Mouse (Mus musculus): Measurements from ENCODE around the gene P4hb. TPM values are rescaled to one million over a fixed set of nuclear protein-coding genes. Genes with fewer than 3 reads are reported as not detected.

P4hb gene
- polyA plus RNA-seq, 1 experiment from 2014 or later, result 838 TPM

DNA sequence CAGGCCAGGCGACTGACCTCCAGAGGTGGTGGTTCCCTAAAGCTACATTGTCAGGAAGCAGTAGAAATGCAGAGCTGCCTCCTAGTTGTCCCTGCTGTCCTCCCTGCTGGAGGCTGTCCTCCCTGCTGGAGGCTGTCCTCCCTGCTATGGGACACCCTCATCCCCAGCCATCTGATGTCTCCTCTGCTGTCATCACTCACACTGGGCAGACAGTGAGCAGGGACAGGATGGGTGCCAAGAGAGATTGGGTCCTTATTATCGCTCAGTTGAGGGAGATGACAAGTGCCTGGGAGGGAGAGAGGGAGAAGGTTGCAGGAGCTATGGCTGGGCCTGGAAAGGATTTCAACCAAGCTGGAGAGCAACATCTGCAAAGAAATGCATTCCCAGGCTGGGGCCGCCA is 37.9 kb downstream of the P4hb start:
- Histone ChIP-seq H3K27ac (replicated peaks) (no peak overlapping the region), H3K9ac (no peak overlapping the region), H3K4me3 (replicated peaks) (no peak overlapping the region), H3K4me2 (replicated peaks) (no peak overlapping the region), H3K9me3 (replicated peaks) (no peaks in the 10 kb centered on the region), H3K36me3 (no peaks in the 10 kb centered on the region), H3K27me3 (peaks cover 38% of the 10 kb centered on the region), H3K4me1 (peaks cover 30% of the 10 kb centered on the region)
- no peak for ATAC-seq (ENCODE audit: insufficient number of reproducible peaks, low FRiP score, low TSS enrichment, low read depth)
- 70% methylated on average over 3 of the region's 3 CpGs for WGBS

DNA sequence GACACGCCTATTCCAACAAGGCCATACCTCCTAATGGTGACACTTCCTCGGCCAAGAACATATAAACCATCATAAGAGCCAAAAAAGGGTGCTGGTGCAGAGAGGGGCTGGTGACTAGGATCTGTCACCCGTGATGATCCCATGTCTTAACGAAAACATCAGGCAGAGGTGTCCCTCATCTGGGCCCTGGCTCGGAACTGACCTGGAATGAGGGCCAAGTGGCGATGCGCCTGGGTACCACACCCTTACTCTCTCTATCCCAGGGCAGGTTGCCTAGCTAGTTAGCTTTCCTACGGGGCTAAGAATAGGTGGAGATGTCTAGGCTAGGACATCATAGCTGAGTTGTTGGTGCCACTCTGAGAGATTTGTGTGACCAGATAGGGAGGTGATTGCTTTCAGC is 39.0 kb downstream of the P4hb start:
- H3K36me3 ChIP-seq, result no peaks in the 10 kb centered on the region
- H3K4me1 ChIP-seq, result peaks cover 20% of the 10 kb centered on the region
- H3K4me2 ChIP-seq (replicated peaks), result no peak overlapping the region
- peaks cover 49% of the 10 kb centered on the region for H3K27me3 ChIP-seq
- H3K9ac ChIP-seq, result no peak overlapping the region
- H3K4me3 ChIP-seq (replicated peaks), result no peak overlapping the region
- H3K9me3 ChIP-seq (replicated peaks), result no peaks in the 10 kb centered on the region
- 83% methylated on average over 8 of the region's 8 CpGs for WGBS
- ATAC-seq (ENCODE audit: insufficient number of reproducible peaks, low FRiP score, low TSS enrichment, low read depth), result no peak
- H3K27ac ChIP-seq (replicated peaks), result no peak overlapping the region

DNA sequence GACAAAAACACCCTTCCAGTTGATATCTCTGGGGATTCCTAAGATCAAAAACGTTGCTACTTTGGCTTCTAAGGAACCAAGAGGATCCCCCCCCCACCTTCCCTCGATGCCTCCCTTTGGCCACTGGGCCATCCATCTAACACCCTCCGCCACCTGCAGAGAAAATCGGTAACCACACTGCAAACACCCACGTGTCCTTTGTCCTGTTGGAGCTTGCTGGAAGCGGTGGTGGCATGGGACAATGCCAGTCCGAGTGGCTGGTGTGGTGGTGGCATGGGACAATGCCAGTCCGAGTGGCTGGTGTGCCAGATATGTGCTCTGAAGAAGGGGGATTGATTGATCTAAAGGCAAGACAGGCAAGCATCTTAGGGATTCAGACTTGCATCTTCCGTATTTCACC is 41.4 kb downstream of the P4hb start:
- Histone ChIP-seq H3K9ac (no peak overlapping the region), H3K27me3 (peaks cover 66% of the 10 kb centered on the region), H3K4me3 (replicated peaks) (no peak overlapping the region), H3K36me3 (no peaks in the 10 kb centered on the region), H3K4me2 (replicated peaks) (no peak overlapping the region), H3K4me1 (peaks cover 11% of the 10 kb centered on the region), H3K27ac (replicated peaks) (no peak overlapping the region), H3K9me3 (replicated peaks) (no peaks in the 10 kb centered on the region)
- no peak for ATAC-seq (ENCODE audit: insufficient number of reproducible peaks, low FRiP score, low TSS enrichment, low read depth)
- WGBS, result 32% methylated on average over 9 of the region's 9 CpGs

DNA sequence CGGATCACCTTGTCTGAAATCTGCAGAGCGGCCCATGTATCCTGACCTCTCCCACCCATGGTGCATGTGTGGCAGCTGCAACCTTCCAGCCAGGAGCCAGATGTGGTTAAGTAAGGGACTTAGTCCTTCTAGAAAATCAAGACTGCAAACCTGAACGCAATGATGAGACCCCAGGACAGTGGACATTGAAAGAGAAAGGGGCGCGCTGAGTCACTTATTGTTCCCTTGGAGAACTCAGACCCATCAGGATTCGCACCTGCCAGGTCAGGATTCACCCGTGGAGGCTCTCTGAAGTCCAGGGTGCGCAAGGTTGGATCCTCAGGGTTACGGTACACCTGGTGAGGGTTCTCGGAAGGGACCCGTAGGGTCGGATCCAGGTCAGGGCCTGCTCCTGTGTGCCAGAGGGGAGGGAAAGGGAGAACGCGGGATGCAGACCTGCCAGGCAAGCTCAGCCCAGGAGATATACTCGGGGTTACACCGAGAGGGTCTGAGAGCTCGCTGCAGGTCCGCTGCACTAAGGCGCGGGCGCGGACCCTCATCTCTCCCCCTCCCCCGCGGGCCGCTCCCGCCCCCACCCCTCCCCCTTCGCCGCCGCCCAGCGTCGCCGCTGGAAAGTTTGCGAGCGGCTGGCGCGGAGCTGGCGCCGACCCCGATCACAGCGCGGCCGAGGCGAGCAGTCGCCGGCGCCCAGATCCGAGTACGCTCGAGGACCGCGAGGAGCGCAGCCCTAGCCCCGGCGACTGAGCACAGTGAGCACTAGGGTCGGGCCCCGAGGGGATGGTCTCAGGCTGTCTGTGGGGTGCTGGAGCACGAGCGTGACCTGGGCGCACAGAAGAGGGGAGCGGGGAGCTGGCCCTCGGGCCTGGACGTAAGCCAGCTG is 42.7 kb downstream of the P4hb start, which contains the start of gene Gcgr:
Gene Gcgr, plus strand, starts transcription at position 615 of the 880 bp plus-strand sequence.
- no peaks in the 10 kb centered on the region for H3K36me3 ChIP-seq
- no peaks in the 10 kb centered on the region for H3K9me3 ChIP-seq (replicated peaks)
- H3K9ac ChIP-seq, result peak within 1 kb of the TSS; percentile 28; the same call in 1 of the 2 replicates
- WGBS, result 7% methylated on average over 55 of the region's 62 CpGs
- peak within 1 kb of the TSS; percentile 84 for H3K4me2 ChIP-seq (replicated peaks)
- peak within 1 kb of the TSS; percentile 46 for H3K4me3 ChIP-seq (replicated peaks)
- H3K27me3 ChIP-seq, result peaks cover 66% of the 10 kb centered on the region
- H3K27ac ChIP-seq (replicated peaks), result no peak within 1 kb of the TSS
- ATAC-seq (ENCODE audit: insufficient number of reproducible peaks, low FRiP score, low TSS enrichment, low read depth), result peak; percentile 53; the same call in 1 of the 2 replicates
- peaks cover 11% of the 10 kb centered on the region for H3K4me1 ChIP-seq

DNA sequence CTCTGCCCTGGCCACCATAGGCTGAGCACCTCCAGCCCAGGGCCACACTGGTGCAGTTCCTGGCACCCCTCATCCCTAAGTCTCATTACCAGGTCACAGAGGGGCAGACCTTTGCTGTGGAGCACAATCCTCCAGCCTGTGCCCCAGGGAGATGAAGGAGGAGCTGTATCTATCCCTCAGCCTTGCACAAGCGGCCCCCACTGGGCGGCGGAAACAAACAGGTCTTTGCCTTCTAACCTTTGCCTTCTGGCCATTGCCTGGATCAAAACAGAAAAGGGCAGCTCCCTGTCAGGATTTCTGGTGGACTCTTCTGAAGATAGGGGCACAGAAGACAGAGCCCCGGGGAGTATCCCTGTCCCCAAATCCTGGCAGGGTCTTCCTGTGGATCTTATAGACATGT is 44.1 kb downstream of the P4hb start:
- ATAC-seq (ENCODE audit: insufficient number of reproducible peaks, low FRiP score, low TSS enrichment, low read depth), result no peak
- Histone ChIP-seq H3K27me3 (peaks cover 64% of the 10 kb centered on the region), H3K27ac (replicated peaks) (no peak overlapping the region), H3K9me3 (replicated peaks) (no peaks in the 10 kb centered on the region), H3K9ac (no peak overlapping the region), H3K4me1 (peaks cover 11% of the 10 kb centered on the region), H3K4me3 (replicated peaks) (no peak overlapping the region), H3K4me2 (replicated peaks) (no peak overlapping the region), H3K36me3 (no peaks in the 10 kb centered on the region)
- 41% methylated on average over 4 of the region's 4 CpGs for WGBS

DNA sequence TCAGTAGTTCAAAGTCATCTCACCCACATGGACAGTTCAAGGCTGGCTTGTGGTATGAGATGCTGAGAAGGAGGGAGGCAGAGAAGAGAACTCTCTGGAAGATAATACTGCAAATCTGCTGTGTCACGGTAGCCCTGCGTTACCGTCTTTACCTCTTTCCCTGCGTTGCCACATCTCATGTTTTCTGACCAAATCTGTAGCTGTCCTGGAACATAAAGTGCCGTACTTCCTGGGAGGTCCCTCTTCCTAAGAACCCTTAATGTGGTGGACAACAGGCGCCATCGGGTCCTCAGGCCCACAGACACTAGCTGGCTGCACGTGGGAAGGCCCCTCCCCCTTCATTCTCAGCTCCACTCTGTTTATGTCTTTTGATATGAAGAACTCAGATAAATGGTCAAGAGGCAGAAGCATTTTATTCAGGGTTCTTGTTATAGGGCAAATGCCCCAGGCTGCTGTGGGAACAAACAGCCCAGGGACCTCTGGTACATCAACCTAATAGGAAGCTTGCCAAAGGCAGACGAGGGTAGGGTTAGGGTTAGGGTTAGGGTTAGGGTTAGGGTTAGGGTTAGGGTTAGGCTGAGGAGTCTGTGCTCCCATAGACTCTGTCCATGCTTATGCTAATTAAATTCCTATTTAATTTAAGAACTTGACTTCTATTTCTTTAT is 45.2 kb downstream of the P4hb start:
- WGBS, result 73% methylated on average over 9 of the region's 9 CpGs
- Histone ChIP-seq H3K36me3 (no peaks in the 10 kb centered on the region), H3K4me2 (replicated peaks) (no peak overlapping the region), H3K27me3 (peaks cover 55% of the 10 kb centered on the region), H3K4me1 (peaks cover 11% of the 10 kb centered on the region), H3K9me3 (replicated peaks) (no peaks in the 10 kb centered on the region), H3K27ac (replicated peaks) (no peak overlapping the region), H3K9ac (no peak overlapping the region), H3K4me3 (replicated peaks) (no peak overlapping the region)
- ATAC-seq (ENCODE audit: insufficient number of reproducible peaks, low FRiP score, low TSS enrichment, low read depth), result no peak

DNA sequence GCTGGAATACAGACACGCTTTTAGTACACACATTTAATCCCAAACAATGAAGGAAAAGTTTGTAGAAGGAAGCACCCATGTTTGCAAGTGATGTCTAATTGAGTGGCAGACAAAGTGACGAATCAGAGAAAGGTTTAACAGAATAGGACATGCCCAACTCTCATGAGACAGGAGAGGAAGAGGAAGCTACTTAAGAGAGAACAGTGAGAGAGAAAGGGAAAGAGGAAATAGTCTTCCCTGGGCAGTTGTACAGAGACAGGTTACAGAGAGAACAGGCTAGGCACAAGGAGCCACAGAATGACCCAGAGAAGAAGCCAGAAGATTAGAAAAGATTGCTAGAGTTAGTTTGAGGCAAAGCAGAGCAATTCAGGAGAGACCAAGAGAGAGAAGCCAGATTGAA is 47.1 kb downstream of the P4hb start:
- no peak overlapping the region for H3K4me3 ChIP-seq (replicated peaks)
- no peak overlapping the region for H3K9ac ChIP-seq
- H3K27ac ChIP-seq (replicated peaks), result no peak overlapping the region
- 77% methylated on average over 2 of the region's 2 CpGs for WGBS
- no peaks in the 10 kb centered on the region for H3K36me3 ChIP-seq
- ATAC-seq (ENCODE audit: insufficient number of reproducible peaks, low FRiP score, low TSS enrichment, low read depth), result no peak
- H3K9me3 ChIP-seq (replicated peaks), result no peaks in the 10 kb centered on the region
- peaks cover 36% of the 10 kb centered on the region for H3K27me3 ChIP-seq
- peaks cover 9% of the 10 kb centered on the region for H3K4me1 ChIP-seq
- H3K4me2 ChIP-seq (replicated peaks), result no peak overlapping the region

DNA sequence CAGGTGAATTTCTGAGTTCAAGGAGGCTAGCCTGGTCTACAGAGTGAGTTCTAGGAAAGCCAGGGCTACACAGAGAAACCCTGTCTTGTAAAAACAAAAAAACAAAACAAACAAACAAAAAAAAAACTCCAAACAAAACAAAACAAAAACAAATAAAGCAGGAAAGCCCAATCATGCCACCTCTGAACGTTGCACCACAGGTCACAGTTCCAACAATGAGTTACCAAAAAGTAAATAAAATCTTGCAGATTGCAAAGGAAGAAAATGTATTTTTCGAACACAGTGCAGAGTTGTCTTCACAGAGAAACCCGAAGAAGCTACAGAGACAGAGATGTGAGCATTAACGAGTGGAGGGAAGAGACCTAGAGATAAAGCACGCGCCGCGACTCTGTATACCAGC is 50.5 kb downstream of the P4hb start:
- Histone ChIP-seq H3K4me1 (peaks cover 16% of the 10 kb centered on the region; the same call in 1 of the 2 replicates), H3K9ac (no peak overlapping the region), H3K27me3 (peaks cover 3% of the 10 kb centered on the region; the same call in 1 of the 2 replicates), H3K4me3 (replicated peaks) (no peak overlapping the region), H3K9me3 (replicated peaks) (no peaks in the 10 kb centered on the region), H3K27ac (replicated peaks) (no peak overlapping the region), H3K36me3 (no peaks in the 10 kb centered on the region), H3K4me2 (replicated peaks) (no peak overlapping the region)
- WGBS, result 89% methylated on average over 8 of the region's 8 CpGs
- no peak for ATAC-seq (ENCODE audit: insufficient number of reproducible peaks, low FRiP score, low TSS enrichment, low read depth)

DNA sequence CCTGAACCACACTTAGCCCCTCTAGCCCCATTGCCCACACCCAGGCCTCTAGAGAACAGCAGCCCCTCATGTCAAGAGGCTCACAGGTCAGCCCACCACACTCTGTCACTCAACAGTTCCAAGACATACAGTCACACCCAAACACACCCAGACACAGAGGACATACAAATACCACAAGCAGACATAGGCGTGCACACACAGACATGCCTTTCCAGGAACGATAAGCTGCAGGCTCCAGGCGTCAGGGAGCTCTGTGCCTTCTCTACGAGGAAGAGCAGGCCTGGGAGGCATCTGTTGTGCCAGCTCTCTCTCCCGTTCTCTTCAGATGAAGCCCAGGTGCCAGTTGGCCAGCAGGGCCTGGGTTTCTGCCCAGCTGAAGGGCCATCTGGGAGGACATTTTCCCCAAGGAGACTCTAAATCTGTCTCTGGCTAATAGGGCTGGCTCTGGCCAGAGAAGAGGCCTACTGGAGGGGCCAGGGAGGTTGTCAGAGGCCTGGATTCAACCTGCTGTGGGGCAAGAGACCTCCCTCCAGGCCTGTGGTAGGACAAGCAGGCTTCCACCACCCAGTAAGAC is 52.0 kb downstream of the P4hb start:
- Histone ChIP-seq H3K9ac (no peak overlapping the region), H3K4me2 (replicated peaks) (no peak overlapping the region), H3K27me3 (no peaks in the 10 kb centered on the region)

DNA sequence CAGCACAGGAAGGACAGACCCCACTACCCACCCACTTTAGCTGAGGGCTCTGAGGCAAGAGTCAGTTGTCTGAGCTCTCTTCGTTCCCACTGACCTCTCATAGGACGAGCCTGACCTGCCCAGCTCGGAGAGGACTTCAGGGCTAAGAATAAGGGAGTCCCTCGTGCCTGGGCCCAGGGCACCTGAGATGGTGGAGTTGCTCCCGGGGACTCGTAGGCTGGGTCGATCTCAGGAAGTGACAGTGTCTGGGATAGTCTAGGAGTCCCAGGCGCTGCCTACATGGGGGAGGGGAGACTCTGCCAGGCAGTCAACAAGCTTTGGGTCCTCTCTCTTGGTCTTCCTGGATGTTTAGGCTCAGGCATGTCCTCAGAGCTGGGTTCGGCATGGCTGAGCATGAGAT is 52.6 kb downstream of the P4hb start:
- Histone ChIP-seq H3K9ac (no peak overlapping the region), H3K4me3 (replicated peaks) (no peak overlapping the region), H3K27ac (replicated peaks) (no peak overlapping the region), H3K4me2 (replicated peaks) (no peak overlapping the region), H3K4me1 (peaks cover 16% of the 10 kb centered on the region; the same call in 1 of the 2 replicates), H3K27me3 (no peaks in the 10 kb centered on the region), H3K36me3 (no peaks in the 10 kb centered on the region), H3K9me3 (replicated peaks) (no peaks in the 10 kb centered on the region)
- ATAC-seq (ENCODE audit: insufficient number of reproducible peaks, low FRiP score, low TSS enrichment, low read depth), result no peak
- WGBS, result 64% methylated on average over 9 of the region's 9 CpGs

More for the DNA sequence above, 52.0 kb downstream of the P4hb start:
- WGBS, result 51% methylated on average over 5 of the region's 5 CpGs
- no peak for ATAC-seq (ENCODE audit: insufficient number of reproducible peaks, low FRiP score, low TSS enrichment, low read depth)
- H3K9me3 ChIP-seq (replicated peaks), result no peaks in the 10 kb centered on the region
- peaks cover 16% of the 10 kb centered on the region; the same call in 1 of the 2 replicates for H3K4me1 ChIP-seq
- no peak overlapping the region for H3K27ac ChIP-seq (replicated peaks)
- no peak overlapping the region for H3K4me3 ChIP-seq (replicated peaks)
- H3K36me3 ChIP-seq, result no peaks in the 10 kb centered on the region

DNA sequence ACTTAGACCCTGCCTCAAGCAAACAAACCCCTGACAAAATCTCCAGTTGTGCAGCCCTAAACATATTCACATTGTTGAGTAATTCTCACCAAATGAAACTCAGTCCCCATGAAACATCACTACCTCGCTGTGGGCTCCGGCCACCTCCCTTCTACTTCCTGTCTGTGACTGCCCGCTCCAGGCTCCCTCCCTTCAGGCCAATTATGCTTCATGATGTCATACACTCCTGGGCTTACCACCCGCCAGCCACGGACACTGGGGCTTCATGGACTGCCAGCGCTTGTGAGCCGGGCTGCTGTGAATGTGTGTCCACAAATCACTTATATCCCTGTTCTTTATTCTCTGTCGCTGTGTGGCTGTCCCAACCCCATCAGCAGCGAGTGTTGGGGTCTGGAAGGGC is 53.3 kb downstream of the P4hb start:
- no peak overlapping the region for H3K27ac ChIP-seq (replicated peaks)
- no peak overlapping the region for H3K9ac ChIP-seq

More for the DNA sequence above, 53.3 kb downstream of the P4hb start:
- H3K36me3 ChIP-seq, result no peaks in the 10 kb centered on the region
- H3K4me2 ChIP-seq (replicated peaks), result no peak overlapping the region
- H3K27me3 ChIP-seq, result no peaks in the 10 kb centered on the region
- H3K4me3 ChIP-seq (replicated peaks), result no peak overlapping the region
- ATAC-seq (ENCODE audit: insufficient number of reproducible peaks, low FRiP score, low TSS enrichment, low read depth), result no peak
- peaks cover 16% of the 10 kb centered on the region; the same call in 1 of the 2 replicates for H3K4me1 ChIP-seq
- no peaks in the 10 kb centered on the region for H3K9me3 ChIP-seq (replicated peaks)
- WGBS, result 33% methylated on average over 9 of the region's 9 CpGs

Measured in embryonic facial prominence, embryonic 15.5 days (tissue).